Mouse (Mus musculus) gastrocnemius, adult 18-20 months (tissue): ENCODE results near the gene Ghitm. TPM values are rescaled to one million over a fixed set of nuclear protein-coding genes. Genes with fewer than 3 reads are reported as not detected.
A peak's percentile ranks its signal among the peaks of the same experiment; 100 is the strongest.
"Not testable (repeated sequence)": the region's sequence is repeated elsewhere in the genome, so short reads cannot be mapped to it uniquely, and the experiment has no call there.

Source experiments
- DNase-seq: peaks from one replicate; pipeline ENCODE4 v3.0.0; 2021; ENCODE audit warnings: low spot score
- long read RNA-seq, 2 experiments: library from polyadenylated mRNA; stranded (forward); transcript quantifications; one replicate each; pipeline ENCODE4 v2.0.0; 2021
- total RNA-seq, 2 experiments: library from RNA; stranded (reverse); gene quantifications; 2 replicates each; pipeline ENCODE4 v1.2.3; 2021

The Ghitm gene
- total RNA-seq = 100 to 1,000 TPM; 422 to 501 TPM
- long read RNA-seq, experiment 1, transcript Ghitm-201 (9 exons, 2,573 nt) = minor isoform, 87 of 874 reads
- long read RNA-seq, experiment 1, transcript Ghitm-202 (9 exons, 3,188 nt) = major isoform, 625 of 874 reads
- long read RNA-seq, experiment 1, partial matches to known transcripts = 79 of 874 reads
- long read RNA-seq, experiment 1, other reads (novel, unspliced or antisense) = 83 of 874 reads
- long read RNA-seq, experiment 2, transcript Ghitm-202 (9 exons, 3,188 nt) = major isoform, 455 of 654 reads
- long read RNA-seq, experiment 2, transcript Ghitm-201 (9 exons, 2,573 nt) = minor isoform, 63 of 654 reads
- long read RNA-seq, experiment 2, partial matches to known transcripts = 68 of 654 reads
- long read RNA-seq, experiment 2, other reads (novel, unspliced or antisense) = 68 of 654 reads

DNA sequence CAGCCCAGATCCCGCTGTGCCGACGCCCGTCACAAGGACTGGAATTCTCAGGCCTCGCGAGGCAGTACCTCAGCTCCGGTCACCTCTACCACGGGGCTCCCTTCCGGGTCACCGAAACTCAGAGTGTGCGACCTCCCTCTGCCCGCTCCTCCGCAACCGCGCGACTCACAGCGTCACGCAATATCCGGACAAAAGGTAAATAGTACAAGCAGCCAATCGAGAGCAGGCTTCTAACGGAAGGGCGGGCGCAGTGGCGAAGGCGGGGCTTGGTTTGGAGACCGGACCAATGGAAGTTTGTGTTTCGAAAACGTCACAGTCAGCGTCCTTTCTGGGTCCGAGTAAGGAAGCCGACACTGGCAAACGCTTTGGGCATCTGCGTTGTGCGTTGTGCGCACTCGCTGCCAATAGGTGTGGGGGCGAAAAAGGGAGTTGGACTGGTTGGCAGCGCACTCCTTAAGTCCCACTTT, at the start of gene Ghitm:
Ghitm (minus strand) TSS at position 146 of the 467 bp plus-strand sequence.
- peak; percentile 98 for DNase-seq

DNA sequence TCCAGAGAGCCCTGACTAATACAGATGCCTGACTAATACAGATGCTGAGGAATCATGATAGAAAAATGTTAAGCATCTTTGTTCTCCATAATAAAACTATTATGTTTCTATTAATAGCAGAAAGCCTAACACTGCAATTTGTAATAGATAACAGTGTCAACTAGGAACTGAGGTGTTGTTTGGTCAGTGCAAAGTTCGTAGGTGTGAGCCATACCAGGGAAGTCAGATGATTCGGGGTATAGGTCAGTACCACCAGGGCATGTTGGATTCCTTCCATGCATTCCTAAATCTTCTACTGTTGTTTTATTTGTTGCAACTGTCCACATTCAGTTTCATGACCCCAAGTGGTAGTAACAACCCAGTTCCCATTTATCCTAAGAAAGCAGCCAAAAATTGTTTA, 49.8 kb upstream of the Ghitm start:
- DNase-seq = no peak

DNA sequence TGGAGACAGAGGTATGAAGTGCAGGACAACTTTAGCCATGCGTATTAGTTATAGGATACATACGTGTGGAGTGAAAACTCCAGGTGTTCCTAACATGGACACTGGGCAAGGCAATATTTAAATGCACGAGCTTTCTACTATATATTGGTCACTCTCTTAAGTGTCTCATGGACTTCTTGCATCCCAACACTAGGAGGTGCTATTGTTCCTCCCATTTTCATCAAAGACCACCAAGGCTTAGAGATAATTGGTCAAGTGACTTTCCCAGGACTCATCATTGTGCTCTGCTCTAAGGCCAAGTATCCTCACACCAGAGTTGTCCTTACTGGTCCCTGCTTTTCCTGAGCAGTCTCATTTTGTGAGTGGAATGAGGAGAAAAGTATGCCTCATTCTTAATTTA, 39.4 kb upstream of the Ghitm start:
- no peak for DNase-seq

DNA sequence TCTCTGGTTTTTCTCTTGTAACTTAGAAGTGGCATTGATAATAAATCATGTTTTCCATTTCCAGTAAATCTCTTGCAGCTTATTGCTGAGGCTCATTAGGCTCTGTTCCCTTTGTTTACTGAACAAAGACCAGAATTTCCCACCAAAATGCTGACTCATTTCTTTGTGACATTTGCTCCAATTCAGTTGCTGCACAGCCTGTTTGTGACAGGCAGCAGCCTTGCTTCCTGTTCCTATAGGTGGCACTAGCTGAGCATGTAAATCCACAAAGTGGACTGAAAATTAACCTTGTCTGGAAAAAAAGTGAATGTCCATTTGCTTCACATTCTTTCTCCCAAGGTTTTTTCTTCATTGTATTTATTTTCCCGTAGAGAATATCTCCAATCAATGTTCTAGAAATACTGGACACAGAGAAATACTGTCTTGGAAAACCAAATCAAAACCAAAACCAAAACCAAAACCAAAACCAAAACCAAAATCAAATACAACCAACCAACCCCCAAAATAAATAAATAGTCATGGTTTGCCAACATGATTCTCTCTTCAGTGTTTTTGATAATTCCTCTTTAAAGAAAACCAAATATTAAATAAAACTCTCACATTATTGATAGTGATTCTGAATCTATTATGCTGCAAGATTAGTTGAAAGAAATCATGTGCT, 30.3 kb upstream of the Ghitm start:
- no peak for DNase-seq

DNA sequence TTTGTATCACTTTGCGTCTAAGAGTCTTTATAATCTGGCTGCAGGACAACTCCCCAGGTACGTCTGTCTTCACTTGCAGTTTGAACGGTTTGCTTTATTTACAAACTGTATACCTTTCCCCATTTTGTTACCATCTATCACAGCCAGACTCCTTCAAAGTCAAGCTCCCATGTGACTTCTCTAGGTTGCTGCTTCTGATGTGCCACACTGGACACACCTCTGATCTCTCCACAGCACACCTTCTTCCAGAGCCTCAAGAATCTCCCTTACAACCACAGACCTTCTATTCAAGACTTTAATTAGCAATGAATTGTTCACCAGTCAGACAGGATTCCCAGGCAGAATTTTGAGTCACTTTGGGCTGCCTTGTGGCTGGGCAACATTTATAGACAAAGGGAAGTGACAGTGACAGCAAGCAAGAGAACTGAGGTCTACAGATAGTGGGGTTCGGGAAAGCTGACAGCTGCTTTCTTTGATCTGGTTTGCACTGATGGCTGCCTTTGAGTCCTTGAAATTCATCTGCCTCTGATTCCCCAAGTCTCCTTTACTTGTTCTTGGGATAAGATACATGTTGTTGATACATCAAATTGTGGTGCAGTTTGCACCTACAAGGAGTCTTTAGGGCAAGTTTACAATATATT, 29.4 kb upstream of the Ghitm start:
- no peak for DNase-seq

DNA sequence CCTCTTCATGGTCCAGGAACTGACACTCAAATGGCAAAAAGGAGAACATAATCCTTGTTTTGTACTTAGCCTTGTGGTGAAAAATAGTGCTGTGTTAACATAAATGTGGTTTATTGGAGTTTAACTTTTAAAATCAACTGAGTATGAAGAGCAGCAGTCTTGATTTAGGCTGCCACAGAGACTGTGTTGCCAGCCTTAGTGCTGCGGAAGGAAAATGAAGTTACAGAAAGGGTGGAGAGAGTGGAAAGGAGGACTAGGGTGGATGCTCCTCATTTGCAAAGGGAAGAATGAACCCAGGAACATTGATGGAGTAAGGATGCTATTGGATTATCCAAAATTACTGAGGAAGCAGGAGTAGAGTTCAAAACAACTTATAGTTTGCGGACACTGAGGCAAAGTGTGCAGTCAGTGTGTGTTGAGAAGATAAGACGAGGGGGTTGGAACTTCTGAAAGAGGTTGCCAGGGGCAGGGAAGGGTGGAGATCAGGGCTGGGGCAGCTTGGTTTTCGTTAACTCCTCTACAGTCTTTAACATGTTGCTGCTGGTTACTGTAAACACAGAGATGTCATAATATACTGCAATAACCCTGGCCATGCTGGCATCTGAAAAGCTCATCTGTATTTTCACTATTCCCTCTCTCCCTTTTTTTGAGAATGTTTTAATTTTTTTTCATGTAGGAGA, 28.3 kb upstream of the Ghitm start:
- DNase-seq = no peak

DNA sequence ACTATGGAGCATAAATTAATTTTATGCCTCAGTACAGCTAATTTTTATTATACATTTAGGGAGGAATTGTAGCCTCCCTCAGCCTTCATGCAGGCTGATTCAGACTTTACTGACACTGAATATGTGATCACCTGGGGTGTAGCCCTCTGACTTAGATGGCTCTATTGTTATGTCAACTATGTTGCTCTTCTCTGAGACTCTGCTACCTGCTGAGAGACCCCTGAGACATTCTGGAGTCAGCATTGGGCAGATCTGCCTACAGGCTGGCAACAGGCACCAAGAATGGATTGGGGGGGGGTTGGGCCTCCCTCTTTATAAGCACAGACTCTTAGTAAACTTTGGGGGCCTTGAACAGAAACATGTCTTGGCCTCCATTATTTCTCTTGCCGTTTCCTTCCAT, 19.3 kb upstream of the Ghitm start:
- no peak for DNase-seq

DNA sequence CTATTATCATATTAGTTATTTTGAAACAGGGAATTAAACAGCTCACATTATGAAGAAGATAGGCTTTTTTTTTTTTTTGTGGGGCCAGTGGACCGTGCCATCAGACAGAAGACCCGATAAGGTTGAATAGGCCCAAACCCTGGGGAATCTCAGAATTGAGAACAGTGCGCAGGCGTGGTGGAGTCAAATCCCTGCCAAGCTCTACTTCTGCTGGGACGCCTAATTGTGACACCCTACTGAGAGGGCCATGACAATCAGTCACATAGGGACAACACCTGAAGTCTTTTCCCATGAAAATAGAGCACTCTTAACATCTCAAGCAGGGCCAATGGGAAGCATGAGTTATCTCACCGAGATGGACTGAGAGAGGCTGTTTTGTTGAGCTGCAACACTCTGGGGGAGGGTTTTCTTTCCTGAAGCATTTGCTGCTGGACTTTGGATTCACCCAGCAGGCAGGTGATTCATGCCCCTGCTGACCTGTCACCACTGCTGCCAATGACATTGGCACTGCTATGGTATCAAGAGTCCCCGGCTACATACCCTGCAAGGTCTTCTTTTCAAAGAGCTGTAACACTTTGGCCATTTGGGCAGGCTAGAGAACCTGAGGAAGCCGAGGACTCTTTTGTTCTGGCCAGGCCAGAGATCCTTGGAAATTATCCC, 4.1 kb upstream of the Ghitm start:
- no peak for DNase-seq

DNA sequence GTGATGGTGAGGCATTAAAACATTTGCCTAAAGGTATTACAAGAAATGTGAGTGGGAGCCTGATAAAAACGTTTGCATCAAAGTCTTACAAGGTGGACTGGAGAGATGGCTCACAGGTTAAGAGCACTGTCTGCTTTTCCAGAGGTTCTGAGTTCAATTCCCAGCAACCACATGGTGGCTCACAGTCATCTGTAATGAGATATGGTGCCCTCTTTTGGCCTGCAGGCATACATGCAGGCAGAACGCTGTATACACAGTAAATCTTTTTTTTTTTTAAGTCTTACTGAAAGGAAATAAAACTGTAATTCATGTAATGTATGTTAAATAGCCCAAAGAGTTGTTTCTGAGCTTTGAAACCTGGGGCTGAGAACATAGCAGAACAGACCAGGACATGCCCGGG, 2.5 kb upstream of the Ghitm start:
- DNase-seq = not testable (repeated sequence)

DNA sequence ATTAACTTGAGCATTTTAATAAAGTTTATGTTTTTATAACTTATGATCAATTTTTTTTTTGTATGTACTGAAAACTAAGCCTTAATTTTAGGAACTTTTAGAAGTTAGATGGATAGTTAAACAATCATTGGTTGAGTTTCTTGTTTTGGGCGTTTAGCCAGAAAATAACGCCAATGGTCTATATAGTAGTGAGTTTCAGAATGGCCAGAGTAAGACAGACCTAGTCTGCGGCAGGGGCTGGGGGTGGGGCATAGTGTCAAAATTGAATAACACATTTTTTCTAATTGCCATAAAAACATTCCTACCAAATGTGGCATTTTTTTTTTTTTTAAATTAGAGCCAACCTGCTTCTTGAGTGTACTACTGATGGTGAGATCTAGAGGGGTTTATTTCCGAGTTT, 1.0 kb upstream of the Ghitm start:
- DNase-seq = no peak

DNA sequence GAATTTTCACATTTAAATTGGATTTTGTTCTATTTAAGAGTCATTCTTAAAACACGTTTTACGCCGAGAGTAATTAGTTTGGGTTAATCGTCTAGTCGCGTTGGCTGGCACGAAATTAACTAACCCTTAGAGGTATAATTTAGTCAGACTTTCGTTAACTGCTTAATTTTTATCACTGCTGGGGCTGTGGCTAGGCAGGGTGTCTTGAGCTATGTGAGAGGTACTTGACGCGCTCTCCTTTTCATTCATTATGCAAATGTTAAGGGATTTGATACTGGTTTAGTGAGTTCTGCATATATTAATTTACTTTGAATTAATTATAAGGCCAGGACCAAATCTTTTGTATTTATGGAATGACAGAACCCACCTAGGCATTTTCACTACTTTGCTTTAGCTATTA, 599 bp upstream of the Ghitm start:
- DNase-seq = no peak

DNA sequence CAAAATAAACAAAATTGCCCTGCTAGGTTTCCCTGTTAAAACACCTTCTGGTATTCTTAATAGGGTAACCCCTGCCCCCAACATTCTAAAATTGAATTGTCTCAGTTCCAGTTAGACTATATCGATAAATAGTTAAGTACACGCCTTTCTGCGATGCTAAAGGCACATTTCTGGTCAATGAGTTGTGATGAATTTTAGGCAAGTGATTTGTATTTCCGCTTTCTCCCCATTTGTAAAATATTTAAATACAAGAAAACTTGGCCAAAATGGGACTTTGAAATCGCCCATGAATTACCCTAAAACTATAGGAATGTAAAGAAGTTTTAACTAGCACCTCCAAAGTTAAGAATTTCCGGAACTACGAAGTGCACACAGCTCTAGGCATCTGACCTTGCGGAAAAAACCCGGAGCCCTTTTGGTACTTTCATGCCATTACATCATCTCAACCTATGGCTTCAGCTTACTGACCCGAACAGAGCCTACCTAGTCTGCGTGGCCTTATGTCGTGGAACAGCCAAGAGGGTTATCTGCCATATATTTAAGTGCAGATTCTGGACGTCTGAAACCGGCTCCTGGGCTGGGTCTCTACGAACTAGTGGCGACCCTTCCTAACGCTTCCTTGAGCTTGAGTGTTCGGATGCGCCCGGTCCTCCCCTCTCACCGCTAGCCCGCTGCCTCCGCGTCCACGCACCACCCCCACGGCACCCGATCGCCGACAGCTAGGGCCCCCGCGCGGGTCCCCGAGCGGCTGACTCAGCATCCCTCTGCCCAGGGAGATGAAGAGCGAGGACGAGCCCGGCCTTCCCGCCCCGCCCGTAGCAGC, 557 bp downstream of the Ghitm start:
- no peak for DNase-seq

DNA sequence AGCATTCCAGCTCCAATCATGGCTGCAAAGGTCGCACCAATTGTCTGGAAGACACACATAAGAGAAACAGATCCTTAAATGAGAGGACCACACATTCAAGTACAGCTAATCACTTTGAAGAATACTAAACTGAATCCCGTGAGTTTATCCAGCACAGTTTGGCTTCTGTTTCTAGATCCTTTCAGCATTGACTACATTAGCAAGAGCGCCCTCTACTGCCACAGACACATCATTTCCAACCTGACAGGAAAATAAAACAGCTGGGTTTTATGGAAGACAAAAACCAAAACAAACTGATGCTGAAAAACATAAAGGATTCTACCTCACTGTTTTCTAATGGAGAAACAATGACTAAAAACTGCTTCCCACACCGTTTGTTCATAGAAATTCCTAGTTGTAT, 7.4 kb downstream of the Ghitm start:
- DNase-seq = no peak

DNA sequence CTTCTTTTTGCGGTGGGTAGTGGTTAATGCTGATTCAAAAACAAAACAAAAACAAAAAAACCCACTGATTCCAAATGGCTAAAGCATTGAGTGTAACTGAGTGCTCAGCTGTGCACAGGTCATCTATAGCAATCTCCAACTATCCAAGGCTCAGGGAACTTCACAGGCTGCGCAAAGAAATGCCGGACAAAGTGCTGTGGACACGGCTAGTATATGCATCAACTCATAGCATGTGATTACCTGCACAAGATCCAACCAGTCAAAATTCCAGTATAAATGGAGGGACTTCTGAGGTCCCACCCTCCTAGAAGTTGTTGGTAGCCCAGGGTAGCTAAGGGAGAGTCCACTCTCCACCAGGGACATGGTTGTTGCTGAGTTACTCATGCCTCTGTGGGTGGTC, 15.8 kb downstream of the Ghitm start:
- no peak for DNase-seq

DNA sequence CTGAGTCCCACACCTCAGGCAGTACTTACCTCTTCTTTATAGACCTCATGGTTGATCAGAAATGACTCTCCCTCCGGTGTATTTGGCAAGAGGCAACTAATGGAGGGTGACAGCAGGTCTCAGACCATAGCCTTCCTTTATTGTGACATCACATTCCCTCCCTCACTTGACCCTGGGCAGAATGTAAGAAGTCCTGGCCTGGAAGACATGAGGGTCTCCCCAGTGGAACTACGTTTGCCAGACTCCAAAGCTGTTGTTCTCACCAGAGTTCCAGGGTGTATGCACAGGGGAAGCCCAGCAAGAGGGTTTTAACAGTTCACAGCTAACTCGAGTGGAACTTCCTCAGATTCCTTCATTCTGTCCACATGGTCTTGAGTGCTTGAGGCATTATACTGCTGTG, 21.1 kb downstream of the Ghitm start, which contains the start of gene 2610528A11Rik:
2610528A11Rik (minus strand) TSS at position 101 of the 400 bp plus-strand sequence.
- no peak for DNase-seq

DNA sequence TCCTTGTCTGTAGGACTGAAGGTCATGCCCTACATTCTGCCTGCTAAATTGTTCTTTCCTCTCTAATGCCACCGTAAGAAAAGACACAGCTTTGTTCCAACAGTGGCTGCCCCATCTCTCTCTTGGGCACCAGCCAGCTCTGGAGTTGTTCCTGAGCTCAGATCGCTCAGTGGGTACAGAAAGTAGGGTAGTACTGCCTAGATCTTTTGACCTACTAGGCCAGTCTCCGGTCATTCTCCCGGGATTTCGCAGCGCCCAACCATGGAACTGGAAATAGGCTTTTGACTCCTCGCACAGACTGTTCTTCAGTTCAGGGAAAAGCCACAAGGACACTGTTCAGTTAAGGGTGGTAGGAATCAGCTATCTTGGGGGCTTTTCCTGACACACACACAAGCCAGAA, 22.1 kb downstream of the Ghitm start:
- no peak for DNase-seq

DNA sequence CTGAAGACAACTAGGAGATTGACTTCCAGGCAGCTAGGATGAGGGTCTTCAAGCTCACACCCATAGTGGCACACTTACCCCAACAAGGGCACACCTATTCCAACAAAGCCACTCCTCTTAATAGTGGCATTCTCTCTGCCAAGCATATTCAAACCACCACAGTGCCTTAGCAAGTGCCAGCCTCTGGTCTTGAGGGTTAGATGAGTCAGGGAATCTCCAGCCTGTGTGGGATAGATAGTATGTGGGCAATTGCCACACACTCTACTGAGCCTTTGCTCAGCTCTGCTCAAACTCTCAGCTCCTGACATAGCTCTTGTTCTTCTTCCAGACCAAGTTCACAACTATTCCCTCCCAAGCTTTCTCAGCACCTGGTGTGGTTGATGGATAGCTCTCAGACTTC, 23.7 kb downstream of the Ghitm start:
- DNase-seq = no peak

DNA sequence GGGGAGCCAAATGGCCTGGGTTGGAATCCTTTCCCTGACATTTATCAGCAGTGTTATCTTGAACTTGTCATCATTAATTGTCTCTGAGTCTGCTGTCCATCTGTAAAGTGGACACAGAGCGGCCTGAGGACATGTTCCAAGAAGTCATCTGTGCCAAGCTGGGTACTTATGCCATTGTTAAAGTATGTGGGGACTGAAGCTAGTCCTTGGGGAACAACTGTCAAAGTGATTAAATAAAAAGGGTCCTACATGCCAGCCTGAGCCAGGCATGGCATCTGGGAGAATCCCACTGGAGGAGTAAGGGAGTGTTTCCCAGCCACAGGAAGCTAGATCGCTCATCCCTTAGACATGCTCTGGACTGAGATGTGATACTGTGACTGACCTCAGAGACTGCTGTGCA, 24.6 kb downstream of the Ghitm start:
- DNase-seq = no peak

DNA sequence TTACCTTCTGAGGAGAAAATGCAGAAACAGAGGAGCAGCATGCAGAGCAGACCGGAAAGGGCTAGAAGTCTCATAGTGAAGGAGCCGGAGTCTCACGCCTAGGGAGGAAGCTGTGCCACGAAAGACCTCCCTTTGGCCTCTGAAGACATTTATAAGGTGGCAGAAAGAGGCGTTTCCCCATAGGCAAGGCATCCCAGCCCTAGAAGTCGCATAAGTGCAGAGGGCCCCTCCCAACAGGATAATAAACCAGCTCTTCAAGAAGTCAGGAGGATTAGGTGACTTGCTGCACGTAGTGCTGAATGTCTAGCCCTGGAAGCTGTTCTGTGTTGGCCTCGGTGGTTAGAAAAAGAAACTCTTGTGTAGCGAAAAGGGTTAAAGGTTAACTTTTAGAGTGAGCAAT, 25.1 kb downstream of the Ghitm start:
- no peak for DNase-seq

DNA sequence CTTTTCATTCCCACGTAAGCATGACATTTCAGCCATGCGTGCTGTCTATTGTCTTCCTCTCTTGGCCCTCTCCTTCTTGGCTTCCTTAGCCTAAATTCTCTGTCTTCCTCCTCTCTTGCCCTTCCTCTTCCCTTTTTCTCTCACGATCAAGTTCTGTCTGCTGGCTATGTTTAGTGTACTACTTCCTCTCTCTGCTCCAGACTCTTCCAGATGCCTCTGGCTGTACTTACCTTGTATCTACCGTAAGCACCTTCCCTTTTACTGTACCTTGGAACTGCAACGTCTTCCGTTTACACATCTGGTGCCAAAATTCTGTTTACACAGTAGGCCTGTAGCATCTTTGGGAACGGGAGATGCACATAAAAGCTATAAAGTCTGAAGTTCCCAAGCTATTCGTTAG, 25.6 kb downstream of the Ghitm start:
- no peak for DNase-seq
